Mouse (Mus musculus) frontal cortex, postnatal 36 days (tissue): ENCODE measurements around the gene Gimap4.
A peak's percentile ranks its signal among the peaks of the same experiment; 100 is the strongest.

Experiments used
- DNase-seq, 2 experiments: peaks; one replicate each; pipeline ENCODE4 v3.0.0; 2022; ENCODE audit warnings: low spot score in 2 of 2

Gimap4 gene

DNA sequence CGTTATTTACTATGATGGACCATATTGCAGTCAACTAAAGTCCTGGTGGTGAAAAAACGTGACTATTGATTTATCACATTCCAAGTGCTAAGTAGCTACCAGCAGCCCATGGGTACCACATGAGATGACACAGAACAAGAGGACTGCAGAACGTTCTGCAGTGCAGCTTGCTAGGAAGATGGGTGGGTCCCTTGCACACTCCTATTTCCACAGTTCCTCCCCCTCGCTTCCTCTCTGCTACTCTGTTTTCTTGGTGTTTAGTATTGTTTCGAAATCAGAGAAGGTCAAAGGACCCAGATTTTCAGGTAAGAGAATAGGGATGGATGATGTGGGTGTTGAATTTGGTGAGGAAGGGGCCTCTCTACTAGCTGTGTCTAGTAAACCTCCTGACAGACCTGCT is at the start of gene Gimap4:
Gene Gimap4, plus strand, starts transcription at position 231 of the 400 bp plus-strand sequence.
- DNase-seq, result no peak

DNA sequence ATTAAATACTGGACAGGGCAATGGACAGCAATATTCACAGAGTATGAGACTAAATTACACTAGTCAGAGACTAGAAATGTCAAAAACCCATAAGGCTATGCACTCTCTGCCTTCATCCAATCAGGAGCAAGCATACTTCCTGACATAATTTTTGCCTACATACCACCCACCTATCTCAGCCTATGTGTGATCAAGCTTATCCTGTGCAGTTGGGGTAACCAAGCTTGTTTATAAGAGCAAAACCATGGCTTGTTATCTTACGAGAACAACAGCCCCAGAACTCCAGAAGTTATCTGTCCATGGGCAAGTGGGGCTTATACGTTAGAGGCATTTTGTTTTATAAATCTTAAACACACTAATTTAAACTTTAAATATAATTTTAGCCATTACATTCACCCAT is 49.2 kb upstream of the Gimap4 start:
- DNase-seq, result no peak

DNA sequence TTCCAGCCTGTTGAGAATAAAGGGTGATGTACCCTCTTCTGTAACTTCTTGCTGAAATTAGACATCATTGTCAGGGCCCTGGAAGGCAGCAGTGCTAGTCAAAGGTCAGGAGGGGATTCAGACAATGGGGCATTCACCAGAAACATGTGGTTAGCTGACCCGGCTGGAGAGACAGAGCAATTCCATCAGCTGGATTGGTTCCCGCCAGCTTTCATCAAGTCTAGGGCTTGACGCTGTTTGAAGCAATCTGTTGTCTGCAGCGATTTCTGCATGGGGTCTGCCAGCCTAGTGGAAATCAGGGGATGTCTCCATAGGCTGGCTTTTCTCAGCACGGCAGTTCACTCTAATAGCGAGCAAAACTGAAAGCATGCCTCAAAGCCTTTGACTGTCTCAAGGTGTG is 47.8 kb upstream of the Gimap4 start:
- DNase-seq, result no peak

DNA sequence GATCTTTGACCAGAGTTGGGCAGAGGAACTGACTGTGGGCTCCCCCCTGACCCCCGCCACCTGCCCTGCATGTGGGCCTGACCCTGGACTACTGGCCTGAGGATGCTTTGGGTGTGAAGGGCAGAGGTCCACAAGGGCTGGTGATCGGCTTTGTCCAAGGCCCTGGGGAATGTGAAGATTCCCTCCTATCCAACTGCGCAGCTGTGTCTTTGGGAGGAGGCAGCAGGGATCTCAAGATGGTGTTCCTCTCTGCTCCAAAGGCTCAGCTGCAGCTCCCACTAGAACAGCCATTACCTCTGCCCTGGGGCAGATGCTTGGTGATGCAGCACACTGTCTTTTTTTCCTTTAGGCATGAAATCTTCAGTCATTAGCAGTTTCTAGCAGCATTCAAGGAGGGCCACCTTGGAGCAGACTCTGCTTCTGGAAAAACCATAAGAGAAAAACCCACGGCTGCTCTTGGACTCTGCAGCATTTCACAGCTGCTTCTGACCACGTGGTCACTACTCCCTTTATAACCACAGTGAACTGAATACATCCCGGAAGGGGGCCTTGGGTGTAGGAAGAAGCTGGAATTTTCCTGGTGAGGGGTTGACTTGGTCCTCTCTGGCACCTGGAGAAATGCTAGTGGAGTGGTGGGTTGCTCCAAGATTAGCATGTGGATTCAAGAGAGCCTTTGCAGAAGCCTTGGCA is 46.4 kb upstream of the Gimap4 start:
- DNase-seq, result no peak

DNA sequence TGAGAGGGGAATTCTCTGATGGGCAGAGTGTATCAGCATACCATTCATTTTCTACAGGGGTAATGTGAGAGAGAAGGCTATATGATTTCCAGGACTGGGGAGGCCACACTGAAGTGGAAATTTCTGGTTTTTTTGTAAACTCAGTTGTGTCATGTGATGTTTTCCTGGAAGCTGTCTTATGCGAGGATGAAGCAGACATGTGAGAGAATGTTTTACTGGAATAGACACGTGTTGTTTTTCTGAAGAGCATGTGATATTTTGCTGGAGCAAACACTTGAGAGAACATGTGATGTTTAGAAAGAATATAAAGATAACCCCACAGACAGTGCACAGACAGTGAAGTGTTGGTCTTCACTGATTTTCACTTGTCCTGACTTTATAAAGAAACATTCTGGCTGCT is 45.8 kb upstream of the Gimap4 start:
- DNase-seq, result no peak

DNA sequence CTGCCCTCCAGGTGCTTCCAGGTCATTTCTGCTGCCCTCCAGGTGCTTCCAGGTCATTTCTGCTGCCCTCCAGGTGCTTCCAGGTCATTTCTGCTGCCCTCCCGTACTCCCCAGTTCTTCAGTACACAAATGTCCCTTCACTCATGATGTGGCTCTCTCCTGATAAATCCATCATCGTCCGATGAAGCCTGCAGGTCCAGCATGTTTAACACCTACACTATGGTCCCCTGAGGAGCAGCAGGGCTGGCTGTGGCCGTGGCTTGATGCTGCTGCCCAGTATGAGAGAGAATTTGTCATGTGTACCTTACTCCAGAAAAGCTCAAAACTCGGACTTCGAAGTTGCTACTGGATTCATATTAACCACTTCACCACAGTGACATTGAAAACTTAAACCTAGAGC is 43.0 kb upstream of the Gimap4 start:
- no peak for DNase-seq

DNA sequence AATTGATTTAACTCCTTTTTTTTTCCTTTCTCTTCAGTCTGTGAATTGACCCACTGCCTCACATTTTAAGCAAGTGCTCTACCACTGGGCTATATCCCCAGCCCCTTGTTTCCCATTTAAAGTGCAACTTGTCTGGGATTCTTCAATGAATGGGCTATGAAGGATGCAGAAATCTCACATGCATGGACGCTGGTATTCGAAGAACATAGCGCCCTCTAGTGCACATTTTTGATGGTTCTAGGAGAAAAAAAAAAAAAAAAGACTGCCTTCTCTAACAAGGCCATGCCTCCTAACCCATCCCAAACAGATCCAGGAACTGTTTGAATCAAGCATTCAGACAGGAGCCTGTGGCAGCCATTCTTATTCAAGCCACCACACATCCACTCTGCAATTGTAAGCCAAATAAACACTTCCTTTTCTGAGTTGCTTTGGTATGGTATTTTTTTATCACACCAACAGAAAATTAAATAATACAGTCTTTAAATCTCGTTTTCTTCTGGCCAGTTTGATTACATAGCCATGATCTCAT is 41.5 kb upstream of the Gimap4 start:
- no peak for DNase-seq

DNA sequence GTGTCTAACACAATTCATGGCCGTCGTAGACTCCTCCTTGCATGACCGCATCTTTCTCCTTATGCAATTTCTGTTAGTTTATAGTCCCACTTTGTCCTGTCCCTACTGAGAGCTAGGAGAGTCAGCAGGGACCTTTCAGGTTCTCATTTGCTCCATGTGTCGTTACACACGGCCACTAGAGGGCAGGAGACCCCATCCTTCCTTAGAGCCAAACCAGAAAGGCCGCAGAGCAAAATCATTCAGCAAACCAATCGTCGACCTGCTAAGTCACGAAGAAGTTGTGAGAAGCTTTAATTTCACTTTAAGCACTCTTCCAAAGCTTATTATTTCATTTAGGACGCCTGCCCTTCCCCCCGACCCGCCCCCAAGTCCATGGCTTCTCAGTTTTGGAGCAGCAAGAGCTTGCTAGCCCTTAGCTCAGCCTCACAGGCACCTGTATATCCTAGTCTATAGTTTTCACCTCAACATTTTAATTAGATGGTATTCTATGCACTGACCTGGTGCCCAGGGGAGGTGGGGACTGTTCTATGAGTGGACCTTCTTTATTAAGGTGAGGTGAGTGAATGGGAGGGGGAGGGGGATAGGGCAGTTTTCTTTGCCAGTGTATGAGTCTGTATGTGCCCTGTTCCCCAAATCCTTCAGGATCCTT is 38.6 kb upstream of the Gimap4 start:
- DNase-seq, result peak; percentile 62 to 66

DNA sequence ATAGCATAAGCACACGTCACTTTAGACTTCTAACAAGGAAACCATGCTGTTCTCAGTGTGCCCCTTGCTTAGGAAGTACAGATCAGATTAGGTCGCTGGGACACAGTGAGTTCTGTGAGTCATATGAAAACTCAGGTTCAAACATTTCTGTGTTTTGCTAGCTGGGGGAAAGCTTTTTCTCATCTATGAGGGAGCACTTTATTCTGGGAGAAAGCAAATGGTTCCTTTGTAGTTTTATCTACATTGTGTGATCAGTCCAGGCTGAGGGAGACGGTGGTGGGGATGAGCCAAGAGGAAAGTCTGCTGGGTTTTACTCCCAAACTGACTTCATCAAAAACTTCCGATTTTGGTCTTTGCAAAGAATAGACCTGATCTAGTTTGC is 38.0 kb upstream of the Gimap4 start:
- no peak for DNase-seq

DNA sequence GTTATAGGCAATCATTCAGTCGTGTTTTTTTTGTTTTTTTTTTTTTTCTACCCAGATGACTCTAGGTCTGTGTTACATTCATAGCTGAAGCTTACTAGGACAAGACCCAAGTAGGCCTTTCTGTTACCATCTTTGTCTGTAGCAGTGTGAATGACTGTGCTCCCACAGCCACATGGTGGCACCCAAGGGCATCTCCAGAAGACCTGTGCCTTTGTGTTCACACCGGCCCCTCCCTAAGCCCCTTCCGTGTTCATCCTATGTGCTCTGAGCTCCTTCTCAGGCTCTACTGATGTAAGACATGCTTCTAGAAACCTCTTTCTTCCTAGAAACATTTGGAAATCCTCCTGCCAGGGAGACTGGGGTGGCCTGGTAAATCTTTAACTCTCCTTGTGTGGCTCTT is 37.4 kb upstream of the Gimap4 start, which contains the start of gene Gimap8:
Gene Gimap8, plus strand, starts transcription at position 240 of the 400 bp plus-strand sequence.
- DNase-seq, result no peak

DNA sequence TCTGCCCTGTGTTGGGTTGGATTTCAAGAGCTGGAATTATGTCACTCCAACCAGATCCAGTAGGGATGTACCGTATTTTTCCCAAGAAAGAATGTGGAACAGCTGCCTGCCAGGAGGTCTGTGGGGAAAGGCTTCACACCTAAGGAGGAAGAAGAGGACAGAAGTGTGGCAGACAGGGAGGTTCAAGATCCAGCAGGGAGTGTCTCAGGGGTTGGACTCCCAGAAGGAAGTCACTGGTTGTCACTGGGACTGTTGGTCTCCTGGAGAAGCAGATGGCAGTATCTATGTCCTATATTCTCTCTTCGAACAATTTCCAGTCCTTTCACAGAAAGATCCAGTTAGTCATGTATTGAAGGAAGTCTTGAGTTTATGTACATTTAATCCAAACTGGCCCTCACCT is 36.7 kb upstream of the Gimap4 start:
- no peak for DNase-seq

DNA sequence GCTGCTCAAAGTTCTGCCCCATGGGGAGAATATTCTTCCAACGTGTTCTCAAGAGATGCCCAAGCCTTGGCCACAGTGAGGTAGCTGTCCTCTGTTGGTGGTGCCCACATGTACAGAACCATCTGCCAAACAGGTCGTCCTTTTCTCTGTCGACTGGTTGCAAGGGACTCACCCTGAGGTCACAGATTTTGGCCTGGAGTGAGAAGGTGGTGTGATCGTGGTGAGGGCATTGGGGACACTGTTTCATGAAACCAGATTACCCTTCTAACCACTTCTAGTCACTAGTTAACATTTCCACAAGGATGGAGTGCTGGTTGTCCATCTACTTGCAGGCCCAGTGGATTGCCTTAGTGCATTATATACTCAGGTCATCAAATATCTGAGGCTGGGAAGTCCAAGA is 35.6 kb upstream of the Gimap4 start:
- DNase-seq, result no peak

DNA sequence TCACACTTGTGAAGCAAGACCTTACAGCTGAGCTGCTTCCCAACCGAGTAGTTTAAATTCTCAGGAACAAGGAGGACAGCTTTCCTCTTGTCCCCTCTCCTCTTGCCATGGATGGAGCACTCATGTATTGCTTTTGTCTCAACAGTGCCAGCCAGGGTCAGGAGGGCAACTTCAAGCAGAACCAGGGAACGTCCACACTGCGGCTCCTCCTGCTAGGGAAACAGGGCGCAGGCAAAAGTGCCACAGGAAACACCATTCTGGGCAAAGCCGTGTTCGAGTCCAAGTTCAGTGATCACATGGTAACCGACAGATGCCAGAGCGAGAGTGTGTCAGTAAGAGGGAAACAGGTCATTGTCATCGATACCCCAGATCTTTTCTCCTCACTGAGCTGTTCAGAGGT is 34.3 kb upstream of the Gimap4 start:
- no peak for DNase-seq

DNA sequence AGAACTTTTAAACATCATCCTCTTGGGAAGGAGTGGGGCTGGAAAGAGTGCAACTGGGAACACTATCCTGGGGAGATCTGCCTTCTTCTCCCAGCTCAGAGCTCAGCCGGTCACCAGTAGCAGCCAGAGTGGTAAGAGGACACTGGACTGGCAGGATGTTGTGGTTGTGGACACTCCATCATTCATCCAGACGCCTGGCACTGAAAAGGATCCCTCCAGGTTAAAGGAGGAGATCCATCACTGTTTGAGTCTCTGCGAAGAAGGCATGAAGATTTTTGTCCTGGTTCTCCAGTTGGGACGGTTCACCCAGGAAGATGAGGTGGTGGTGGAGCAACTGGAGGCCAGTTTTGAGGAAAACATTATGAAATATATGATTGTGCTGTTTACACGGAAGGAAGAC is 25.6 kb upstream of the Gimap4 start:
- DNase-seq, result no peak

DNA sequence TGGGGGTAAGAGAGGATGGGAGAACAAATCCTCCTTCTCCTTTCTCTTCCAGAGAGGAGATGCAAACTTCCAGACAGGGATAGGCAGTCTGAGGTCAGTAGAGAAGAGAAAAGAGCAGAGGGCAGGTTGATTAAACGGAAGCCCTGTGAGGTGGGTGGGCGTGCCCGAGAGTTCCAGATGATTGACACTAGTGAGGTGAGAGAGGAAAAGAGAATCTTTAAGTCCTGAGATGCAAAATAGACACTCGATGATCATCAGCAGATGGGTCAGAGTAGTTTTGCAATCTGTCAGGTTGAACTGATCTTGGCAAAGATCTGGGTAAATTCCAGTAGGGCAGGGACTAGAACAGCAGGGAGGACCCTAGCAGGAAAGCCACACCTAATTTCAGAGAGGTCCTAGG is 19.6 kb upstream of the Gimap4 start:
- no peak for DNase-seq

DNA sequence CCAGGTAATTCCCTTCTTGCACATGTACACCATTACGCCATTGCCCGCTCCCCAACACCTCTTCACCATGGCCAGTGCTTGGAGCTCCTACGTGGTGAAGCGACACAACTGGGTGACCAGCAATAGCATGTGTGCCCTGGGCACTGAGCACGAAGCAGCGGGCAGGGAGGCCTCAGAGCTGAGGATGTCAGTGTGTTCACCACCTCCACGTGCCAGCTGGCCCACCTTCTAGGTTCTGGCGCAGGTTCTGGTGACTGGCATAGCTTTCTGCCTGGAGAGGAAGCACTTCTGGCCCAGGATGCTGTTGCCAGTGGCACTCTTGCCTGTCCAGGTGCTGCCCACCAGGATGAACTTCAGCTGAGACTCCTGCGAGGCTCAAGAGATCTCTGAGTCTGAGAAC is 18.9 kb upstream of the Gimap4 start:
- no peak for DNase-seq

DNA sequence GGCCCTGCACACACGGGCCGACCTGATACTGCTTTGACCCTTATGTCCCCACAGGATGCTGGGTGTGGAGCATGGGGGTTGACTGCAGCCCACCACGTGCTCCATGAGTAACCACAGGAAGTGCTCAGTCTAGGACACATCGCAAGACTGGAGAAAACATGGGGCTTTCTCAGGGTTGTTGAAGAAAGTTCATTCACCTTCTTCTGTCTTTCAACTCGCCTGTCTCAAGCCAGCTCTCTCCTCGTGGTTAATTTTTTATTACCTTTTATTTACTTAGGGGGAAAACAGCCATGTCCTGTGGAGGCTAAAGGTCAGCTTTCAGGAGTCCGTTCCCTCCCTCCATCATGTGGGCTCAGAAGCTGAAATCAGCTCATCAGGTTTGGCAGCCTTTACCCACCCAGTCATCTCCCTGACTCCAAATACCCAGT is 18.2 kb upstream of the Gimap4 start:
- no peak for DNase-seq

DNA sequence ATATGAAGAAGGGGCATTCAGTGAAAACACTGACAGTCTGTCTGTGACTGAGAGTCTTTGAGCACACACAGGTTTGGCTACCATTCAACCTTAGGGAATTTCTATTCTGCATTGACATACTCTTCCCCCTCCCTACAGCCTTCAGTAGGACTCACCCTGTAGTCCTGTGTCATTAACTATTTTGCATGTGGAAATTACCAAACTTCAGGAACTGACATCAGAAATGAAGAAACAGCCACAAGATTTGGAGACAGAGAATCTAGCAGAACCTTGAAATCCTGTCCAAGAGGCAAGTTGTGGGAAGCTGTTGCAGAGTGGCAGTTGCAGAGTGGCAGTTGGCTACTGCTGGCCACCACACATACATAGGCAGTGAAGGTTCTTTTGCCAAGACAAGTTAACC is 16.3 kb upstream of the Gimap4 start:
- DNase-seq, result no peak

DNA sequence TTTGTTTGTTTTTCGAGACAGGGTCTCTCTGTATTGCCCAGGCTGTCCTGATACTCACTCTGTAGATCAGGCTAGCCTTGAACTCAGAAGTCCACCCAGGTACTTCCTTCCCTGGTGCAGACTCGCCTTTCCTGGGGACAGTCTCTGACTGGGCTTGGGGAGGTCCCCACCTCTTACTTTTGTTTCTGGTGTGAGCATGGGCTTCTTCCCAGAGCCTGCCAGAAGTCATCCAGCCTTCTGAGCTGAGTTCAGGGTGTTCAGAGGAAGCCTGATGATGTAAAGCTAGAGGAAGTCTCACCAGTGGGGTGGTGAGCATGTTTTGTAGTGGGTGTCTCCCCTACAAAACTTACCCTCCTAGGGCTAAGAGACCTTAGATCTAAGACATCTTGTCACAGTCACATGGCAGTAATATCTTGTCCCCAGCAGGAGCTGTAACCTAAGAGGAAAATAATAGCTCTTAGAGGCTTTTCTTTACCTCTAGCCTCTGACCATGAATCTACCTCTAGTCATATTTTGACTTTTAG is 14.8 kb upstream of the Gimap4 start:
- DNase-seq, result no peak

DNA sequence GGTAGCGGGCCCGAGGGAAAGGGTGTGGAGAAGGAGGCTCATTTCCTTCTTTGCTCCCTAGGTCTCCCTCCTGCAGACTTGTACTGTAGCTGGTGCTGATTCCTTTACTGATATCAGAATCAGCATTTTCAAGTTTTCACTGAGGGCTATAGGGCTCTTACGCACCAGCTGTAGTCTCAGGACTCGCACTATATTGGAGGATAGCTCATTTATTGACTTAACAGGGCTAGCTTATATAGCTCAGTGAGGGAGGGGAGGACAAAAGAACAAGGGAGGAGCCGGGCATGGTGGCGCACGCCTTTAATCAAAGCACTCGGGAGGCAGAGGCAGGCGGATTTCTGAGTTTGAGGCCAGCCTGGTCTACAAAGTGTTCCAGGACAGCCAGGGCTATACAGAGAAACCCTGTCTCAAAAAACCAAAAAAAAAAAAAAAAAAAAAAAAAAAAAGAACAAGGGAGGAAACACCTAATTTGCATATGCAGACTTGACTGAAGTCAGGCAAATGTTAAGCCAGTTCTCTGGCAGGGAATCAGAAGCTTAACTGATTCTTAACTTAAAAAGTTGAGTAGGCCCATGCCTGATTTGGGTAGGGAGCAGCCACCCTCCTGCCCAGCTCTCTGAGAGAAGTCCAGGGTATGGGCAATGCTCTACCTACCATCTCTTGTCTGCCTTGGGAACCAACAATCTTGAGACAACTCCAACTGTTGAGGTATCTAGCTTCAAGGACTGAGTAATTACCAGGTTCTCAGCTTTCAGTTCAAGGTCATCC is 9.9 kb upstream of the Gimap4 start:
- no peak for DNase-seq

DNA sequence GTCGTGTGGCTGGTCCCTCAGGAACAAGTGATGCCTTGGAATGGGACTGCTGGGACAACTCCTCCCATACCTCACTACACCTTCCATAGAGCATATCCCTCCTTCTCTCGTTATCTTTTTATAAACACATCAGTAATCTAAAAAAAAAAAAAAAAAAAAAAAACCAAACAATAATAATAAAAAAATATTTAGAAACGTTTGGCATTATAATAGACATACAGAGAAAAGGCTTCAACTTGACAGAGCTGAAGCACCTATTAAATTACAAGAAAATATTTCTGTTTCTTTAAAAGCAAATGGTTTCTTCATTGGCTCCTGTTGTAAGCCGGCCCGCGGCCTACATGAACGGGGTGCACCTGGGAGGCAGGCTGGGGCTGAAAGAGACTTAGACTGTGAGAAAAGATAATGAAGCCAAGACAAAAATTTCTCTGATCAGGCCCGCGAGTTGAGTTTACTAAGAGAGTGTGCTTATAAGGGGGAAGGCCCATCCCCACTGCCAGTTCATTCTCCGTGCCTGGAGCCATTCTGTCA is 8.9 kb upstream of the Gimap4 start:
- no peak for DNase-seq
